Mouse (Mus musculus) G1E (cell line): ENCODE measurements around the gene Anxa11. TPM values are rescaled to one million over a fixed set of nuclear protein-coding genes. Genes with fewer than 3 reads are reported as not detected.

Source experiments
- ATAC-seq: 2 replicates; pipeline ENCODE4 v1.8.0; 2016; ENCODE audit warnings: mild to moderate bottlenecking; ENCODE audit not compliant: insufficient number of reproducible peaks, poor library complexity, low FRiP score, severe bottlenecking; ENCODE audit errors: extremely low read depth
- DNase-seq: peaks from one replicate; pipeline ENCODE4 v3.0.0; 2012; ENCODE audit warnings: low spot score
- H3K27me3 ChIP-seq: 2 replicates; pipeline ENCODE4 v1.6.1; 2012; ENCODE audit warnings: mild to moderate bottlenecking, low read length, inconsistent platforms; ENCODE audit not compliant: insufficient read depth
- H3K36me3 ChIP-seq: replicated peaks from 2 replicates; pipeline ENCODE3; 2012; ENCODE audit warnings: mild to moderate bottlenecking, inconsistent platforms
- H3K4me1 ChIP-seq: 2 replicates; pipeline ENCODE4 v1.6.1; 2012; ENCODE audit warnings: low read depth, low read length, inconsistent platforms, mixed read lengths; ENCODE audit not compliant: insufficient read depth
- H3K4me3 ChIP-seq: 2 replicates; pipeline ENCODE4 v1.5.1; 2012; ENCODE audit warnings: low read depth, mild to moderate bottlenecking, inconsistent platforms, low read length, moderate library complexity, mixed read lengths
- H3K9me3 ChIP-seq: replicated peaks from 2 replicates; pipeline ENCODE4 v1.6.1; 2012; ENCODE audit warnings: inconsistent platforms
- CTCF ChIP-seq: IDR thresholded peaks from 2 replicates; pipeline ENCODE4 v1.5.1; 2012; ENCODE audit warnings: low read depth, low read length, inconsistent platforms, mixed read lengths
- GATA1 ChIP-seq: IDR thresholded peaks from 2 replicates; pipeline ENCODE4 v1.6.1; 2012; ENCODE audit warnings: borderline replicate concordance, low read length, inconsistent platforms, mixed read lengths
- GATA2 ChIP-seq: IDR thresholded peaks from 2 replicates; pipeline ENCODE4 v1.6.1; 2012; ENCODE audit warnings: low read depth, low read length, inconsistent platforms, borderline replicate concordance
- POLR2AphosphoS5 ChIP-seq: IDR thresholded peaks from 2 replicates; pipeline ENCODE4 v1.6.1; 2012; ENCODE audit warnings: low read depth, low read length, inconsistent platforms; ENCODE audit not compliant: insufficient replicate concordance
- TAL1 ChIP-seq: conservative IDR thresholded peaks from 2 replicates; pipeline ENCODE4 v1.6.1; 2012; ENCODE audit warnings: low read depth, low read length, inconsistent platforms, mixed read lengths
- polyA plus RNA-seq: library from polyadenylated mRNA; stranded (reverse); fragments of >175 nt; gene quantifications from 2 replicates; pipeline ENCODE4 v1.2.3, GENCODE M21; 2012
- total RNA-seq, 2 experiments: library from RNA; stranded (forward) in 1 of 2; stranded (reverse) in 1 of 2; fragments of 200-1000 nt in 1 of 2; fragments of >200 nt in 1 of 2; fragmentation: Nextera tagmentation in 1 of 2; gene quantifications; 2 replicates each; pipeline ENCODE4 v1.2.3; 2014 to 2017

Gene Anxa11
- total and polyA plus RNA-seq, 3 experiments: 4.5 to 51.5 (median 24.7) TPM

DNA sequence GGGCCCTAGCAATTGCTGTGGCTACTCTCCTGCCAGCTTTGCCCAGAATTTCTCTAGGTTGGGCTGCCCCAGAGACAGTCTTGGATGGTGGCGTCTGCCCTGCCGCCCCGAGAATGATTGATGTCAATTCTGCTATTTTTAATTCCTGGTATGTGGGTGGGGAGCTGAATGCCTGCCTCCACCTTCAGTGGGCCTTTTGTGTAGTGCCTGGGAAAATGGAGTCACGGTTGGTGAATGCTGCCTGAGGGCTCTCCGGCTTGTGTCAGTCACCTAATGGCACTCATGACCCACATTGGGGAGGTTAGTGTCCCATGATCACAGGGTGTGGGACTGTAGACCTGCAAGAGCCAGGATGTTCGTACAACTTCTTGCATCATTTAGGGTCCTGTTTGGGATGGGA, 11.3 kb downstream of the Anxa11 start:
- Histone ChIP-seq H3K9me3 (no peaks in the 10 kb centered on the region), H3K4me1 (peaks cover 22% of the 10 kb centered on the region), H3K4me3 (no peak overlapping the region), H3K36me3 (peaks cover 2% of the 10 kb centered on the region), H3K27me3 (no peaks in the 10 kb centered on the region)
- TF ChIP-seq TAL1 (no peak), POLR2AphosphoS5 (no peak), GATA2 (no peak), GATA1 (no peak), CTCF (no peak)
- ATAC-seq (no peak), DNase-seq (no peak)

DNA sequence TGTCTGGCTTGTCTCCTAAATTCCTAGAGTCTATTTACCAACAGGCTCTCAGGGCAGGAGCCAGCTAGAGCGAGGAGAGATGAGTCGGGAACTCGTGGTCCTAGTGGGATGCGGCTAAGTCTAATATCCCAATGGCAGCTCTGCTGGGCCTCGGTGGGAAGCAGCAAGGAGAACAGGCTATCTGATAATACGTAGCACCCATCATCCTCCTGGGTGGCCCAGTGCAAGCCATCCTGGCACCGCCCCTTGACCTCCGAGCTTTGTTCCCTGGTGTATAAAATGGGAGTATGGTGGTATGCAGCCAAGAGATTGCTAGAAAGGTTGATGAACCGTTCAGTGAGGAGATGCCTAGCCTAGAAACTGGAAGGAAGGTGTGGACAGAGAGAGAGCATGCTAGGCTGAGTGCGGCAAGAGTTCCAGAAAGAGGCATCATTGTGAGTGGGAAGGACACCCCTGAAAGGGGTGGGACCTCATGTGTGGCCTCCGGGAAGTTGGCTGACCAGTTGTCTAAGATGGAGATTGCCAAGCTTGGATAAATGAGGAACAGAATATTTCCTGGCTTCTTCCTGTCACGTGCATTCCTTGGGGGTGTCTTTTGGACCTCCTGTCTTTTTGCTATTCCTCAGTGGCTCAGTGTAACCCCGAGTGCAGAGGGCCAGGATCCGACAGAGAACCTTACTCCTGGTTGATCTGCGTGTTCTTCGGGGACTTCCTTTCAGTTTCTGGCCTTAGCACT, 11.9 kb downstream of the Anxa11 start:
- Histone ChIP-seq H3K4me1 (peaks cover 25% of the 10 kb centered on the region), H3K4me3 (no peak overlapping the region), H3K27me3 (no peaks in the 10 kb centered on the region), H3K9me3 (no peaks in the 10 kb centered on the region), H3K36me3 (peaks cover 2% of the 10 kb centered on the region)
- ATAC-seq (no peak), DNase-seq (no peak)
- no peak for TF ChIP-seq CTCF
- TF ChIP-seq GATA2: no peak
- no peak for TF ChIP-seq TAL1
- no peak for TF ChIP-seq POLR2AphosphoS5
- no peak for TF ChIP-seq GATA1

DNA sequence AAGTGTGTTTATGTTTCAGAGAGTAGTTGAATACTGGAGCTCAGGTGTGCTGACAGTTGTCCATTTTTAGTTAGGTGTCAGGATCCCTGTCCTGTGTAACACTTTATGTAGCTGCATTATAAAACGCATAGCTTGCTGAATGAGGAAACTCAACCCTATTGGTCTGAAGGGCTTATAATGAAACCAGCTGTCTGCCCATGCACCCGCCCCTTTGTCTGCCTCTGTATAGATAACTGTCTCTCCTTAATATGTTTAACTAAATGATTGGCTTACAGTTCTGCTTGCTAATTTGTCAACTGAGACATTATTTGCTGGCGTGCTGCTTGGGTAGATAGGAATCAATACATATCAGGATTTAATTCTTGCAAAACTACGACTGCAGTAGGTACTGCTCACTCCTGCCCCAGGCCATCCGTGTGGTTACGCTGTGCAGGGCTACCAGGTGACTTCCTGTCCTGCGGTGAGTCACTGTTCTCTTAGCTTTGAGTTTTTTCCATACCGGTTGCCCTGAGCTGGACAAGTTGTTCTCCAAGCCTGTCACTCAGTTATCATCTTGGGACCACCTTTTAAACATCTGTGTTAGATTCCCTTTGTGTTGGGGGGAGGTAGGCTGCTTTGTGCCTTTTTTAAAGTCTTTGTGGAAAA, 13.4 kb downstream of the Anxa11 start:
- H3K4me3 ChIP-seq: no peak overlapping the region
- no peaks in the 10 kb centered on the region for H3K36me3 ChIP-seq
- DNase-seq (no peak), ATAC-seq (peak; percentile 25; the same call in 1 of the 2 replicates)
- no peaks in the 10 kb centered on the region for H3K9me3 ChIP-seq
- TF ChIP-seq GATA2 (no peak), GATA1 (no peak), POLR2AphosphoS5 (no peak), CTCF (no peak), TAL1 (no peak)
- no peaks in the 10 kb centered on the region for H3K27me3 ChIP-seq
- peaks cover 25% of the 10 kb centered on the region for H3K4me1 ChIP-seq

DNA sequence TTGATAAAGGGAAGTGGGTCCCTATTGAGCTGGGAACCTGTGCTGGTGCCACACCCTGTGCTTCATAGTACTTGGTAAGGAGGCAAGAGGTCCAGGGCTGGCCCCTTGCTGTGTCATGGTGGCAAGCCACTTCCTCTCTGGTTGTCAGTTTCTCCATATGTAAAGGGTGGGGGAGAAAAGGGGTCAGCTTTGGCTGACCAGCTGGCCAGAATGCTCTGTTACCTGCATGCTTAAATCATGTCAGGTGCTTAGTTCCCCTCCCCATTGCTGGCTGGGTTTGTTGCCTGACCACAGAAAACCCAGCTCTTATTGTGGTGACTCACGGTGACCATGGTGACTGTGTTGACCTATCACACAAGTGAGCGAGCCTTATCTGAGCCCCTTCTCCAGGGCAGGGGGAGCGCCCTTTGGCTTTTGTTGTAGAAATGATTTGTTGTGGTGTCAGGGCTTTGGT, 15.2 kb downstream of the Anxa11 start:
- peak; percentile 62 for ATAC-seq
- H3K27me3 ChIP-seq: no peaks in the 10 kb centered on the region
- H3K9me3 ChIP-seq: no peaks in the 10 kb centered on the region
- TF ChIP-seq GATA2 (no peak), GATA1 (no peak), CTCF (no peak), POLR2AphosphoS5 (no peak), TAL1 (no peak)
- H3K4me1 ChIP-seq: peaks cover 29% of the 10 kb centered on the region
- H3K36me3 ChIP-seq: no peaks in the 10 kb centered on the region
- peak; percentile 28 for DNase-seq
- no peak overlapping the region; the same call in 1 of the 2 replicates for H3K4me3 ChIP-seq

DNA sequence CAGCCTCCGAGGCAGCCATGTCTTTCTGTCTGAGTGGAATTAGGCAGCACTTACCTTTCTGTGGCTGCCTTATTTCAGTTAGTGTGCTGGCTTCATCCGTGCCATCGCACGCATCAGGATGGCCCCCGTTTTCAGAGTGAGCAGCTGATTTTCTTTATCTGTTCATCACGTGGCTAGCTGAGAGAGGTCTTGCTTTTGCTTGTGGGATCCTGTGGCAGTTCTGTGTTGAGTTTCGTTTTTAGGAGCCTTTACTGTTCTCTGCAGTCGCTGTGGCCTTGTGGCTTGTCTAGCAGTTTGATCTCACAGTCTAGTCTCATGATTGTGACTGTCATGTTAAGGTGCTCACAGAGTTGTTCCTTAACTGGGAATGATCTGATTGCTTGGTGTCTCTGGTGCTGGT, 16.0 kb downstream of the Anxa11 start:
- Histone ChIP-seq H3K4me1 (peaks cover 29% of the 10 kb centered on the region), H3K27me3 (no peaks in the 10 kb centered on the region), H3K36me3 (no peaks in the 10 kb centered on the region), H3K9me3 (no peaks in the 10 kb centered on the region), H3K4me3 (no peak overlapping the region)
- DNase-seq (no peak), ATAC-seq (no peak)
- TF ChIP-seq POLR2AphosphoS5: no peak
- no peak for TF ChIP-seq GATA1
- TF ChIP-seq GATA2: no peak
- TF ChIP-seq CTCF: no peak
- TF ChIP-seq TAL1: no peak
